Mouse (Mus musculus) cerebellum, adult 18-20 months (tissue): ENCODE results near the gene Pfkfb2.
A peak's percentile ranks its signal among the peaks of the same experiment; 100 is the strongest.
"Not testable (repeated sequence)": the region's sequence is repeated elsewhere in the genome, so short reads cannot be mapped to it uniquely, and the experiment has no call there.

ENCODE experiments used
- DNase-seq, 2 experiments: peaks; one replicate each; pipeline ENCODE4 v3.0.0; 2021

Pfkfb2 gene

GRCm38 (mm10) chr1:130681656-130682413 is 47.2 kb downstream of the Pfkfb2 start:
- DNase-seq: no peak

GRCm38 (mm10) chr1:130681075-130681474 is 48.0 kb downstream of the Pfkfb2 start:
- DNase-seq: no peak

GRCm38 (mm10) chr1:130678551-130678950 is 50.5 kb downstream of the Pfkfb2 start:
- DNase-seq: no peak

GRCm38 (mm10) chr1:130663576-130663975 is 65.5 kb downstream of the Pfkfb2 start:
- DNase-seq: not testable (repeated sequence)

- DNase-seq: no peak
Observed at GRCm38 (mm10) chr1:130661454-130661853, 67.6 kb downstream of the Pfkfb2 start, which contains the start of gene C4bp. Gene C4bp, minus strand, starts transcription at chr1:130661632.

GRCm38 (mm10) chr1:130659641-130660040 is 69.4 kb downstream of the Pfkfb2 start:
- DNase-seq: peak; percentile 6 to 10

- DNase-seq: no peak
Observed at GRCm38 (mm10) chr1:130644103-130644502, 85.0 kb downstream of the Pfkfb2 start.

- DNase-seq: no peak
Observed at GRCm38 (mm10) chr1:130640967-130641366, 88.1 kb downstream of the Pfkfb2 start.
